Mouse (Mus musculus) neural tube, embryonic 10.5 days (tissue): ENCODE measurements around the gene Fpr-rs4.
"Not testable (repeated sequence)": the region's sequence is repeated elsewhere in the genome, so short reads cannot be mapped to it uniquely, and the experiment has no call there.

ENCODE experiments used
- DNase-seq: peaks from one replicate; pipeline ENCODE4 v3.0.0-alpha.2; 2017; ENCODE audit warnings: low spot score; ENCODE audit errors: extremely low spot score

Gene Fpr-rs4

DNA sequence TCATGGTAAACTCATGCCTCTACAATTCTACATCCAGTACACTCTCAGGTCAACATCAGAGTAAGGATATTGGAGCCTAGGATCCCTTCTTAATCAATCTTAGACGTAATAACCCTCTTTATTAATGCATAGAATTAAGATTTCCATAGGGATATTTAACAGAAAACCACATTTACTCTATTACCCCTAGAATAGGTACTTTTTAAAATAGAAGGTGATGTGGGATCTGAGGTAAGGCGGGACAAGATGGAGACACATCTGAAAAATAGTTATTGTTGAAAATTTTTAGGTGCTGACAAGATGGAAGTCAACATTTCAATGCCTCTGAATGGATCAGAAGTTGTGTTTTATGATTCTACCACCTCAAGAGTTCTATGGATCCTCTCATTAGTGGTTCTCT lies at the start of gene Fpr-rs4:
Gene Fpr-rs4 (plus strand): TSS at position 301 of the 400 bp plus-strand sequence.
- no peak for DNase-seq

DNA sequence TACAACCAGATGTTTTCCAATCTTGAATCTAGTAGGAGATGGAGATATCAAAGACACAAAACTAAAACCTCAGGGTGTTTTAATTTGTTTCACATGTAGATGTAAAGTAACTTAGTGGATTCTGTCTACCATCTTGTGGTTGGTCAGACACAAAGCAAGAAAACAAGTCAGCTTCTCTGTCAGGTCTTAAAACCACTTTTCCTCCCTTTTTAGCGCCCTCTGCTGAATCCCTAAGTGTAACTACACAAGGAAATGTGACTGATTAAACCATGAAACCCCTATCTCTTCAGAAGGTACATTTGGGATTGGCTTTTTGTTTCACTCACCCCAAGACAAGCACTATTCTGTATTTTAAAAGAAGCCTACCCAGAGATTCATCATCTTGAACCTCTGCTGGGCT lies 48.1 kb upstream of the Fpr-rs4 start:
- no peak for DNase-seq

DNA sequence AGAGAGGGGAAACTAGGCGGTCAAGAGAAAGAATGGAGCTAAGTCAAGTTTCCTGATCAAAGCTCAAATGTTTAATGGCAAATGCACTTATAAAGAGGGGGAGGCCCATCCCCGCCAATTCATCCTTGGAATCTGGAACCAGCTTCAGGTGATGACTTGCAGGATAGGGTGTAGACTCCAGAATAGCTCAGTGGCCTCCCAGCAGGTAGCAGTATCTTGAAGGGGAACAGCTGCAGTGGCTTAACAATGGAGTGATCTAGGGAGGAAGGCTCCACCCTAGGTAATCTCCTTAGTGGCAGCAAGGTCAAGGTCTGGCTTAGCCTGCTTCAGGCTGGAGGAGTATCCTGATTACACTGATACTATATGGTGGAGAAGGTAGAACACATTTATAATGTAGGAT lies 40.3 kb upstream of the Fpr-rs4 start:
- DNase-seq: not testable (repeated sequence)

DNA sequence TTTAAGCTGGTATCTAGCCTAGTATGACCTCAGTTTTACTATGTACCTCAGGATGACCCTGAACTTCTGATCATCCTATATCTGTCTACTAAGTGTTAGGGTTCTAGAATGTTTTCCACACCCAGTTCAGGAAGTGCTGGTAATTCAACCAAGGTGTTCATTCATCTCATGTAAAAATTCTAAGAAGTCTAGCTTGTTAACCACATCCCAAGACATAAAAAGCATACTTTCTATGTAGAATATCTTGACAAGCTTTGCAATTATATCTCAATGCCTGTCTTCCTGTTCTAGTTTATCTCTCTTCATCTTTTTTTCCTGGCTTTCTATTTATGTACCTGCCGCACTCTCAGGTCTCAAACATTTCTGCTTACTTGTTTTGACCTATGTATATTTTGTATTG lies 16.8 kb upstream of the Fpr-rs4 start:
- DNase-seq: no peak

DNA sequence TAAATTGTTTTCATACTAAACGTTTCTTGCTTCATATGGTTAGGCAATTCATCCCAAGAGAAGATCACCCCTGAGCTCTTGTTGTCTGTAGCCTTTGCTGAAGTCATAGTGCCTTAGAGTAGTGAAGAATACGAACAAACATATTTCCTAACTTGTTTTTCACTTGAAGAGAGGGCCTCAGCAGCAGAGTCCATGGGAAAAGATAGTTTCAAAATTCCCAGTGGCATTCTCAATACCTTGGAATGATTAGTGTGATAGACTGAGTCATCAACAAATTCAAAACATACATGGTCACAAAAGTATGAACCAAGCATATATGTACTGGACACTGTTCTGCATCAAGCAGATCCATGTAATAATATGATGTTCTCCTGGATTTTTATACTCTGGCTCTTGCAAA lies 27.6 kb downstream of the Fpr-rs4 start, which contains the start of gene Vmn2r124:
Gene Vmn2r124 (plus strand): TSS at position 301 of the 400 bp plus-strand sequence.
- no peak for DNase-seq
